Mouse (Mus musculus): Measurements from ENCODE around the gene Tcp11. TPM values are rescaled to one million over a fixed set of nuclear protein-coding genes. Genes with fewer than 3 reads are reported as not detected.

Gene Tcp11
- polyA plus RNA-seq, 1 experiment, result not detected

DNA sequence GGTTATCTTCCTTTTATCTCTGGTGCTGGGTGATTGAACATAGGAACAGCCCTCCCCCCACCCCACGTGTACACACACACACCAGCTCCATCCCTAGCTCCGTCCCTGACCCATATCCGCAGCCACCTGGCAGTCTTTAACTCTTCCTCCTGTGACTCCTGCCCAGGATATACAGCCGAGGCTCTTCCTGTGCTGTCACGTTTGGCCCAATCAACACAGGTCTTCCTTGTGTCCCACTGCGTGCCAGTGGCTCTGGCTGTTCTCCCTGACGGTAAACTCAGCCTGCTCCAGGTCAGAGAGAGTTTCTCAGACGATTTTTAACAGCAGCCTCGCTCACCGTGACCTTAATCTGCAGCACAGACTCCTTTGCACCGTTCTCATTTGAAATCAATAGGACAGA lies 61.7 kb downstream of the Tcp11 start:
- H3K36me3 ChIP-seq (ENCODE audit: control insufficient read depth, insufficient read depth), result no peaks in the 10 kb centered on the region
- H3K4me3 ChIP-seq (ENCODE audit: insufficient read depth, poor library complexity, severe bottlenecking), result no peak overlapping the region
- no peak overlapping the region for H3ac ChIP-seq (ENCODE audit: control insufficient read depth, insufficient read length, low read depth)
- TF ChIP-seq CEBPB (IDR thresholded peaks at IDR 0.05; ENCODE audit: low read depth) (no peak), MYOD1 (IDR thresholded peaks at IDR 0.05; ENCODE audit: control insufficient read depth, insufficient read length, low read depth) (no peak), CTCF (IDR thresholded peaks at IDR 0.05; ENCODE audit: control insufficient read depth, insufficient read depth, insufficient read length) (no peak), FOSL1 (IDR thresholded peaks at IDR 0.05; ENCODE audit: insufficient read depth, low read length, poor library complexity, severe bottlenecking) (no peak), MAX (IDR thresholded peaks at IDR 0.05) (no peak), USF1 (IDR thresholded peaks at IDR 0.05; ENCODE audit: low read depth) (no peak), MYOG (IDR thresholded peaks at IDR 0.05; ENCODE audit: control insufficient read depth, extremely low read depth, insufficient read length) (no peak)
- no peaks in the 10 kb centered on the region for H3K79me3 ChIP-seq (ENCODE audit: low read depth)
- no peaks in the 10 kb centered on the region for H3K79me2 ChIP-seq (ENCODE audit: control insufficient read depth, insufficient read depth)
- H3K27me3 ChIP-seq (ENCODE audit: control insufficient read depth, insufficient read depth, insufficient read length), result no peaks in the 10 kb centered on the region

DNA sequence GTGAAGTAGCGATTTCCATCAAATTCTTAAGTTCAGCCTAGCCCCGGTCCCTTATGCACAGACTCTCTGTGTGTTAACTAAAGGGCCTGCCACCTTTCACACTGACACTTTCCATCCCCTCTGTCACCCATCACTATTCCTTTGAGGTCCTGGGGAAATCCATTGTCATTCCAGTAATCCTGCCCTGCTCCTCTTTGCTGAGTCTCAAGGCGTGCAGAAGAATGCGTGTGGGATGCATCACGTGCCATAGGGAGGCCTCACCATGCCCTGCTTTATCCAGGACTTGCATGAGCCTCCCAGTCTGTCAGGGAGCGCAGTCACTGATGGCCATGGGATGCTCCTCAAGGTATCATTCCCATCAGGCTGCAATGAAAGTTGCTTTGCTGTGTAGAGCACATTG lies 62.1 kb downstream of the Tcp11 start:
- Histone ChIP-seq H3K79me3 (ENCODE audit: low read depth) (no peaks in the 10 kb centered on the region), H3K36me3 (ENCODE audit: control insufficient read depth, insufficient read depth) (no peaks in the 10 kb centered on the region), H3K4me3 (ENCODE audit: insufficient read depth, poor library complexity, severe bottlenecking) (no peak overlapping the region), H3K27me3 (ENCODE audit: control insufficient read depth, insufficient read depth, insufficient read length) (no peaks in the 10 kb centered on the region), H3ac (ENCODE audit: control insufficient read depth, insufficient read length, low read depth) (no peak overlapping the region), H3K79me2 (ENCODE audit: control insufficient read depth, insufficient read depth) (no peaks in the 10 kb centered on the region)
- TF ChIP-seq FOSL1 (IDR thresholded peaks at IDR 0.05; ENCODE audit: insufficient read depth, low read length, poor library complexity, severe bottlenecking), result no peak
- TF ChIP-seq MYOG (IDR thresholded peaks at IDR 0.05; ENCODE audit: control insufficient read depth, extremely low read depth, insufficient read length), result no peak
- no peak for TF ChIP-seq CTCF (IDR thresholded peaks at IDR 0.05; ENCODE audit: control insufficient read depth, insufficient read depth, insufficient read length)
- TF ChIP-seq USF1 (IDR thresholded peaks at IDR 0.05; ENCODE audit: low read depth), result no peak

Other genes with a start within 250 kb of the Tcp11 start
- gene Snrpc, start 242.5 kb downstream of the Tcp11 start, polyA plus RNA-seq (2012; fragmentation: generic; extraction: Trizol), result 318 TPM
- 6.6 TPM for gene Uhrf1bp1, start 224.2 kb downstream of the Tcp11 start, polyA plus RNA-seq (2012; fragmentation: generic; extraction: Trizol)
- 8.5 TPM for gene Anks1, start 171.3 kb downstream of the Tcp11 start, polyA plus RNA-seq (2012; fragmentation: generic; extraction: Trizol)
- 38.4 TPM for gene Taf11, start 170.8 kb downstream of the Tcp11 start, polyA plus RNA-seq (2012; fragmentation: generic; extraction: Trizol)
- gene Scube3, start 61.5 kb upstream of the Tcp11 start, polyA plus RNA-seq (2012; fragmentation: generic; extraction: Trizol), result 0.09 TPM
- 21.0 TPM for gene Zfp523, start 96.5 kb upstream of the Tcp11 start, polyA plus RNA-seq (2012; fragmentation: generic; extraction: Trizol)
- gene Def6, start 127.1 kb upstream of the Tcp11 start, polyA plus RNA-seq (2012; fragmentation: generic; extraction: Trizol), result 5.7 TPM
- gene Ppard, start 152.1 kb upstream of the Tcp11 start, polyA plus RNA-seq (2012; fragmentation: generic; extraction: Trizol), result 24.7 TPM
- 42.0 TPM for gene Fance, start 232.9 kb upstream of the Tcp11 start, polyA plus RNA-seq (2012; fragmentation: generic; extraction: Trizol)
- 3,499 TPM for gene Rpl10a, start 247.8 kb upstream of the Tcp11 start, polyA plus RNA-seq (2012; fragmentation: generic; extraction: Trizol)

Data from C2C12 (cell line).